In genomic region chr4:136172542-136173209, GRCm38 (mm10) we compare ENCODE assay signal across 8 mouse cellular contexts. TPM values are rescaled to one million over a fixed set of nuclear protein-coding genes. Genes with fewer than 3 reads are reported as not detected.
DNase-seq lines count a peak whose midpoint lies in the region; ATAC-seq lines count a peak whose summit lies in the region.

No protein-coding gene starts in this region.

- ATAC-seq in lung, embryonic 16.5 days (ENCODE audit: low read depth), result peak; percentile 60

- H3K4me2 ChIP-seq in lung, embryonic 16.5 days (ENCODE audit: low read depth, low read length), result peak overlapping the region; percentile 90

- WGBS in lung, embryonic 16.5 days, result under 1% methylated on average over 62 of the region's 67 CpGs

- peak; percentile 54 for DNase-seq in embryo, embryonic 10.5 days (ENCODE audit: low spot score)
- DNase-seq in embryo, embryonic 10 days (ENCODE audit: low spot score), result no peak
- DNase-seq in adrenal gland, postnatal 36 days, result peak; percentile 90 to 93
- DNase-seq in gastrocnemius, postnatal 4 days (ENCODE audit: low spot score in 2 of 2), result peak; percentile 70 to 83
- DNase-seq in kidney, adult 8-10 months, result peak; percentile 57 to 61
- DNase-seq in retina, postnatal 1 day, result peak; percentile 85
- DNase-seq in frontal cortex, adult 2 months (ENCODE audit: extremely low spot score in 1 of 2, low spot score in 1 of 2), result no peak

- no peaks in the 10 kb centered on the region for H3K27me3 ChIP-seq in lung, embryonic 16.5 days (ENCODE audit: control insufficient read depth, insufficient read depth, low read depth, low read length)

- no peaks in the 10 kb centered on the region for H3K36me3 ChIP-seq in lung, embryonic 16.5 days (ENCODE audit: control insufficient read depth, insufficient read depth, low read length)

- H3K9me3 ChIP-seq in lung, embryonic 16.5 days (ENCODE audit: control insufficient read depth, low read length), result no peaks in the 10 kb centered on the region

- H3K4me1 ChIP-seq in lung, embryonic 16.5 days (replicated peaks; ENCODE audit: control insufficient read depth, insufficient read depth, low read length), result peaks cover 44% of the 10 kb centered on the region

- peak overlapping the region; percentile 81 for H3K9ac ChIP-seq in lung, embryonic 16.5 days (ENCODE audit: low read length)

- peak overlapping the region; percentile 81 for H3K4me3 ChIP-seq in lung, embryonic 16.5 days (ENCODE audit: low read length)

- peak overlapping the region; percentile 83 for H3K27ac ChIP-seq in lung, embryonic 16.5 days (ENCODE audit: low read length)

RNA-seq across cellular contexts. Expression of gene E2f2, which starts 0.5 kb away (rescaled TPM):
- total RNA-seq in adrenal gland, postnatal 36 days (2021), result 1 to 10 TPM; 2.1 to 2.3 TPM
- 10 to 100 TPM; 18.4 to 19.4 TPM for total RNA-seq in gastrocnemius, postnatal 4 days (2021)
- 18.4 and 18.8 TPM in 2 replicates for polyA plus RNA-seq in lung, embryonic 16.5 days (2015; fragmentation: Nextera tagmentation; extraction: Ambion mirVana)
- 0.25 and 0.34 TPM in 2 replicates for polyA plus RNA-seq in frontal cortex, adult 2 months (2012; rRNA removed)

RNA-seq across cellular contexts. Expression of gene Id3, which starts 29.4 kb away (rescaled TPM):
- total RNA-seq in adrenal gland, postnatal 36 days (2021), result 10 to 100 TPM; 60.0 to 74.0 TPM
- 10 to 100 TPM; 51.3 to 59.3 TPM for total RNA-seq in gastrocnemius, postnatal 4 days (2021)
- polyA plus RNA-seq in lung, embryonic 16.5 days (2015; fragmentation: Nextera tagmentation; extraction: Ambion mirVana), result 560 and 561 TPM in 2 replicates
- polyA plus RNA-seq in frontal cortex, adult 2 months (2012; rRNA removed), result 90.0 and 90.1 TPM in 2 replicates

RNA-seq across cellular contexts. Expression of gene Asap3, which starts 33.5 kb away (rescaled TPM):
- total RNA-seq in adrenal gland, postnatal 36 days (2021), result 1 to 10 TPM; 1.7 to 2.1 TPM
- 10 to 100 TPM; 12.2 to 13.4 TPM for total RNA-seq in gastrocnemius, postnatal 4 days (2021)
- 8.2 and 9.1 TPM in 2 replicates for polyA plus RNA-seq in lung, embryonic 16.5 days (2015; fragmentation: Nextera tagmentation; extraction: Ambion mirVana)
- polyA plus RNA-seq in frontal cortex, adult 2 months (2012; rRNA removed), result 4.3 and 4.6 TPM in 2 replicates

Comparison
In these comparisons a context has a peak if more than half of its experiments do, and no peak if none do; other contexts are left out.
1. DNase-seq: peak in embryo, embryonic 10.5 days (single experiment), adrenal gland, postnatal 36 days (2 of 2), gastrocnemius, postnatal 4 days (2 of 2), kidney, adult 8-10 months (2 of 2) and retina, postnatal 1 day (single experiment); none in embryo, embryonic 10 days (single experiment) and frontal cortex, adult 2 months (0 of 2).
2. RNA of gene E2f2, which starts 0.5 kb away (total RNA-seq): 18.4 to 19.4 TPM in gastrocnemius, postnatal 4 days; 2.1 to 2.3 TPM in adrenal gland, postnatal 36 days; every median in the first group is over 4 times any median in the second.
3. RNA of gene Asap3, which starts 33.5 kb away (total RNA-seq): 12.2 to 13.4 TPM in gastrocnemius, postnatal 4 days; 1.7 to 2.1 TPM in adrenal gland, postnatal 36 days; every median in the first group is over 4 times any median in the second.